Mouse (Mus musculus) erythroblast, embryonic 14.5 days (primary cell): Measurements from ENCODE around the gene Olfr281. TPM values are rescaled to one million over a fixed set of nuclear protein-coding genes. Genes with fewer than 3 reads are reported as not detected.

Experiments used
- H3K27me3 ChIP-seq: 2 replicates; pipeline ENCODE4 v1.6.1; 2012; ENCODE audit warnings: inconsistent platforms; ENCODE audit not compliant: control insufficient read depth
- H3K36me3 ChIP-seq: 2 replicates; pipeline ENCODE4 v1.6.1; 2012; ENCODE audit warnings: mild to moderate bottlenecking, inconsistent platforms; ENCODE audit not compliant: control insufficient read depth
- H3K4me1 ChIP-seq: 2 replicates; pipeline ENCODE4 v1.6.1; 2012; ENCODE audit warnings: inconsistent platforms; ENCODE audit not compliant: control insufficient read depth
- H3K4me3 ChIP-seq: replicated peaks from 2 replicates; pipeline ENCODE3; 2012; ENCODE audit warnings: moderate library complexity, mild to moderate bottlenecking, inconsistent platforms
- H3K9me3 ChIP-seq: 2 replicates; pipeline ENCODE4 v1.6.1; 2012; ENCODE audit warnings: low read length, inconsistent platforms, mixed read lengths; ENCODE audit not compliant: control insufficient read depth
- GATA1 ChIP-seq: IDR thresholded peaks from 2 replicates; pipeline ENCODE4 v1.6.1; 2012; ENCODE audit warnings: low read length, inconsistent platforms, mixed read lengths
- TAL1 ChIP-seq: IDR thresholded peaks from 3 replicates; pipeline ENCODE4 v1.6.1; 2012; ENCODE audit warnings: low read length, inconsistent platforms, mixed read lengths
- polyA plus RNA-seq: library from polyadenylated mRNA; stranded (reverse); fragments of >175 nt; gene quantifications from 2 replicates; pipeline ENCODE4 v1.2.3, GENCODE M21; 2012

The Olfr281 gene
- polyA plus RNA-seq, 1 experiment: 0.01 TPM

- Histone ChIP-seq H3K27me3 (no peaks in the 10 kb centered on the region), H3K4me3 (no peak within 1 kb of the TSS), H3K9me3 (no peaks in the 10 kb centered on the region), H3K4me1 (no peaks in the 10 kb centered on the region), H3K36me3 (no peaks in the 10 kb centered on the region)
- TF ChIP-seq TAL1: no peak
- no peak for TF ChIP-seq GATA1
Observed at GRCm38 (mm10) chr15:98482701-98483100, 30.3 kb downstream of the Olfr281 start, which contains the start of gene Lalba. Gene Lalba, minus strand, starts transcription at chr15:98482721.

GRCm38 (mm10) chr15:98483907-98484886 is 31.8 kb downstream of the Olfr281 start:
- TF ChIP-seq GATA1: no peak
- TF ChIP-seq TAL1: no peak
- Histone ChIP-seq H3K4me1 (peaks cover 4% of the 10 kb centered on the region), H3K9me3 (peaks cover 7% of the 10 kb centered on the region), H3K4me3 (no peak overlapping the region), H3K27me3 (no peaks in the 10 kb centered on the region), H3K36me3 (no peaks in the 10 kb centered on the region)

DNA sequence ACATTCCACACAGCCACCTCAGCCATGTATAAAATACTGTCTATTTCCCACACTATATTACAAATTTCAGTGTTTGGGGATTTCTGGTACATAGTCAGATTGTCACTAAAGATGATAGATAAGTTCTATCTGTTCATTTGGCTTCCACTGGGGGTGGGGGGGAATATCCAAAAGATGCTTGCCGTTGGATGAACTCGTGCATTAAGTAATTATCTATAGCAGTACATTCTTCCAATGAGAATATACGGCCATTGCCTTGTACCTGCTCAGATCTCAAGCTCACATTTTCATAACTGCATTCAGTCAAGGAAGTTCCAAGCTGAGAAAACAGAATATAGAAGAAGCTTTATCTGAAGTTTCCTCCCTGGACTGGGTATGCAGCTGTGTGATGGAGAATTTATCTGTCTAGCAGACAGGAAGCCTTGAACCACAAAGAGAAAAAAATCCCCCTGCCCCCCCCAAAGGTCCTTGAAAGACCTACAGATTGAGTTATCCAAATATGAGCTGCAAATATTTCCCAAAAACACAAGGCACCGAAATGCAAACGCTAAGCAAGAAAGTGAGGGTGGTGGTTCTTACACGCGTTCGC is 34.1 kb downstream of the Olfr281 start:
- H3K4me1 ChIP-seq: peaks cover 4% of the 10 kb centered on the region
- H3K36me3 ChIP-seq: no peaks in the 10 kb centered on the region
- no peak overlapping the region for H3K4me3 ChIP-seq
- no peaks in the 10 kb centered on the region for H3K27me3 ChIP-seq
- peaks cover 7% of the 10 kb centered on the region for H3K9me3 ChIP-seq
- TF ChIP-seq TAL1: no peak
- TF ChIP-seq GATA1: no peak

DNA sequence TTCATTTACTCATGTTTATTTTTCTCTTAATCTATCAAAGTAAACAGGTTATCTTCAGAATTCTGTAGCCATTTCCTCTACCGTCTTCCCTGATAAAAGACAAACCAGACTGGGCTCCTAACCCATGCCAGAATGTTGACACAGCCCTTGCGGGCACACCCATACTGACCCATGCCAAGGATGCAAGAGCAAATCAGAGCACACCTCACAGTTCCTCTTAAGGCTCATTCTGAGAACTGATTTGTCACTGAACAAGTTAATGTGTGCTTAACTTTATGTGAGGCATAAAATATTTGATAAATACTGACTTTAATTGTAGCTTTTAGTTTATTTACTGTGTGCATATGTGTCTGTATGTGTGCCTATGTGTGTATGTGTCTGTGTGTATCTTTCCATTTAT is 38.9 kb downstream of the Olfr281 start:
- Histone ChIP-seq H3K4me3 (no peak overlapping the region), H3K36me3 (no peaks in the 10 kb centered on the region), H3K9me3 (peaks cover 7% of the 10 kb centered on the region), H3K27me3 (no peaks in the 10 kb centered on the region), H3K4me1 (peaks cover 4% of the 10 kb centered on the region)
- TF ChIP-seq GATA1 (no peak), TAL1 (no peak)

DNA sequence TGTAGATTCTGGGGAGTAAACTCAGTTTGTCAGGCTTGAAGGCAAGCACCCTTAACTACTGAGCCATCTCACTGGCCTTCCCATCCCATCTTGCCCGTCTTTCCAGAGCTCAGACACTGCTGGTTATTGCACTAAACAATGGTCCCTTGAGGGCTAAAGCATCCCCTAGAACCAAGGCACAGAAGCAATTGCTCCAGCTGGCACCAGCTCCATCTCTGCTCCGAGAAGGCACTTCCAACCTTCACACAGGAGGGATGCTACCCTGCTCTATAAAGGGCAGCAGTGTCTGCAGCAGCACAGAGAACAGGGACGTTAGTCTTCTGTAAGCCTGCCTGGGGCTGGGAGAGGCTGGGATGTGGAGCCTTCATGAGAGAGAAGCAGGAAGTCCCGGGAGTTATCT is 39.7 kb downstream of the Olfr281 start, which contains the start of gene Olfr279:
Olfr279 (plus strand) TSS at position 301 of the 400 bp plus-strand sequence.
- Histone ChIP-seq H3K9me3 (peaks cover 7% of the 10 kb centered on the region), H3K4me1 (peaks cover 4% of the 10 kb centered on the region), H3K4me3 (no peak within 1 kb of the TSS), H3K36me3 (no peaks in the 10 kb centered on the region), H3K27me3 (no peaks in the 10 kb centered on the region)
- TF ChIP-seq TAL1: no peak

- Histone ChIP-seq H3K4me3 (no peak overlapping the region), H3K9me3 (no peaks in the 10 kb centered on the region), H3K27me3 (0 out of 2 replicates have a peak, but pooled peaks cover 2% of the 10 kb centered on the region), H3K4me1 (no peaks in the 10 kb centered on the region), H3K36me3 (no peaks in the 10 kb centered on the region)
- TF ChIP-seq GATA1: no peak
- TF ChIP-seq TAL1: no peak
Observed at GRCm38 (mm10) chr15:98497631-98498030, 45.2 kb downstream of the Olfr281 start.

GRCm38 (mm10) chr15:98503317-98503716 is 50.9 kb downstream of the Olfr281 start:
- Histone ChIP-seq H3K9me3 (peaks cover 2% of the 10 kb centered on the region; the same call in 1 of the 2 replicates), H3K4me3 (no peak overlapping the region), H3K27me3 (peaks cover 14% of the 10 kb centered on the region), H3K4me1 (no peaks in the 10 kb centered on the region), H3K36me3 (no peaks in the 10 kb centered on the region)
- TF ChIP-seq GATA1 (no peak), TAL1 (no peak)

GRCm38 (mm10) chr15:98504514-98504913 is 52.1 kb downstream of the Olfr281 start:
- Histone ChIP-seq H3K4me1 (no peaks in the 10 kb centered on the region), H3K9me3 (peaks cover 2% of the 10 kb centered on the region; the same call in 1 of the 2 replicates), H3K4me3 (no peak overlapping the region), H3K27me3 (peaks cover 14% of the 10 kb centered on the region), H3K36me3 (no peaks in the 10 kb centered on the region)
- no peak for TF ChIP-seq TAL1
- no peak for TF ChIP-seq GATA1

GRCm38 (mm10) chr15:98506253-98506957 is 54.0 kb downstream of the Olfr281 start:
- H3K27me3 ChIP-seq: peaks cover 14% of the 10 kb centered on the region
- H3K9me3 ChIP-seq: peaks cover 2% of the 10 kb centered on the region; the same call in 1 of the 2 replicates
- no peaks in the 10 kb centered on the region for H3K36me3 ChIP-seq
- TF ChIP-seq GATA1: no peak
- TF ChIP-seq TAL1: no peak
- H3K4me1 ChIP-seq: peaks cover 4% of the 10 kb centered on the region
- no peak overlapping the region for H3K4me3 ChIP-seq
